Mouse (Mus musculus) embryonic facial prominence, embryonic 11.5 days (tissue): ENCODE results near the gene Rpl11. TPM values are rescaled to one million over a fixed set of nuclear protein-coding genes. Genes with fewer than 3 reads are reported as not detected.
"Not testable (repeated sequence)": the region's sequence is repeated elsewhere in the genome, so short reads cannot be mapped to it uniquely, and the experiment has no call there.

Experiments
- ATAC-seq: fragments of 200-750 bp; cut with Nextera tagmentation; replicated peaks from 2 replicates; pipeline ENCODE4 v1.8.0; 2017; ENCODE audit warnings: low read depth; ENCODE audit not compliant: insufficient number of reproducible peaks, low FRiP score, low TSS enrichment
- DNase-seq: peaks from one replicate; pipeline ENCODE4 v3.0.0-alpha.2; 2015; ENCODE audit warnings: low spot score
- H3K27ac ChIP-seq: fragments of 300-500 bp; sonication (generic); replicated peaks from 2 replicates; pipeline ENCODE4 v1.5.1; 2014; ENCODE audit warnings: mild to moderate bottlenecking, low read depth, low read length, control low read depth
- H3K27me3 ChIP-seq: fragments of 300-500 bp; sonication (generic); 2 replicates; pipeline ENCODE4 v1.6.1; 2014; ENCODE audit warnings: mild to moderate bottlenecking, low read length, moderate library complexity, mixed read lengths; ENCODE audit not compliant: control insufficient read depth, insufficient read depth
- H3K36me3 ChIP-seq: fragments of 300-500 bp; sonication (generic); replicated peaks from 2 replicates; pipeline ENCODE4 v1.6.1; 2014; ENCODE audit warnings: low read depth, mild to moderate bottlenecking, low read length, moderate library complexity, mixed read lengths; ENCODE audit not compliant: control insufficient read depth, insufficient read depth
- H3K4me1 ChIP-seq: fragments of 300-500 bp; sonication (generic); 2 replicates; pipeline ENCODE4 v1.6.1; 2014; ENCODE audit warnings: low read length, mixed read lengths; ENCODE audit not compliant: control insufficient read depth, insufficient read depth
- H3K4me2 ChIP-seq: fragments of 300-500 bp; sonication (generic); 2 replicates; pipeline ENCODE4 v1.6.1; 2014; ENCODE audit warnings: low read depth, mild to moderate bottlenecking, control low read depth, low read length, moderate library complexity
- H3K4me3 ChIP-seq: fragments of 300-500 bp; sonication (generic); 2 replicates; pipeline ENCODE4 v1.5.1; 2014; ENCODE audit warnings: low read depth, low read length, control low read depth
- H3K9ac ChIP-seq: fragments of 300-500 bp; sonication (generic); replicated peaks from 2 replicates; pipeline ENCODE4 v1.6.1; 2014; ENCODE audit warnings: mild to moderate bottlenecking, control low read depth, low read length
- H3K9me3 ChIP-seq: fragments of 300-500 bp; sonication (generic); replicated peaks from 2 replicates; pipeline ENCODE4 v1.6.1; 2016; ENCODE audit warnings: mild to moderate bottlenecking, low read length, inconsistent platforms, mixed read lengths; ENCODE audit not compliant: control insufficient read depth
- WGBS: fragments of 180-500 bp; shearing (Covaris S2); extraction: QIAGEN DNeasy Blood & Tissue Kit; methylation state at CpG from one replicate; pipeline ENCODE4 v1.1.7; 2014; 5-methylcytosine and 5-hydroxymethylcytosine counted together
- polyA plus RNA-seq: library from polyadenylated mRNA; unstranded; fragments of >200 nt; fragmentation: Nextera tagmentation; extraction: Ambion mirVana; gene quantifications from 2 replicates; pipeline ENCODE4 v1.2.1, GENCODE M21; 2014

Gene Rpl11
- polyA plus RNA-seq = 410 and 431 TPM in 2 replicates

DNA sequence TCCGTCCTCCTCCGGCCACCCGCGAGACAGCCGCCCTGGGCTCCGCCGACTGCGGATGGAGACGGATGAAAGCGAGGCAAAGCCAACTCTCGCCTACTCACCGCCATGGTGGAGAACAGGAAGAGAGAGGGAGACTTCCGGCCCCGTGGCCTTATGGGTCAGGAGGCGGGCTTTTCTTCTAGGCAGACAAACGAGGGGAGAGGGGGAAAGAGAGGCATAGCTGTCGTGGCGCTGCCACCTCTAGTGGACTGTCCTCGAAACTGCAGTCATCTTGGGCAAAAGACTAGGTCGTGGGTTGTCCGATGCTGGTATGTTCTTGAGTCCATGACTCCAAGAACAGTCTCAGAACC lies at the start of gene Rpl11:
Gene Rpl11, minus strand, starts transcription at position 182 of the 350 bp plus-strand sequence.
- DNase-seq (peak; percentile 97), ATAC-seq (peak; percentile 96)
- peak within 1 kb of the TSS; percentile 88 for H3K27ac ChIP-seq
- peak within 1 kb of the TSS; percentile 87 for H3K4me2 ChIP-seq
- H3K4me3 ChIP-seq = peak within 1 kb of the TSS; percentile 100
- WGBS = under 1% methylated on average over 21 of the region's 21 CpGs
- H3K4me1 ChIP-seq = peaks cover 6% of the 10 kb centered on the region
- no peaks in the 10 kb centered on the region for H3K9me3 ChIP-seq
- H3K9ac ChIP-seq = peak within 1 kb of the TSS; percentile 99
- H3K27me3 ChIP-seq = no peaks in the 10 kb centered on the region
- H3K36me3 ChIP-seq = peaks cover 14% of the 10 kb centered on the region

GRCm38 (mm10) chr4:136101753-136102152 lies 48.5 kb upstream of the Rpl11 start:
- DNase-seq, H3K27ac ChIP-seq, H3K9ac ChIP-seq, ATAC-seq, H3K4me2 ChIP-seq, H3K4me3 ChIP-seq, H3K36me3 ChIP-seq, H3K4me1 ChIP-seq, H3K27me3 ChIP-seq, H3K9me3 ChIP-seq: not testable (repeated sequence)
- WGBS = 87% methylated on average over 4 of the region's 4 CpGs

- no peak overlapping the region for H3K4me2 ChIP-seq
- H3K4me1 ChIP-seq = peaks cover 5% of the 10 kb centered on the region; the same call in 1 of the 2 replicates
- DNase-seq = no peak
- no peak overlapping the region for H3K27ac ChIP-seq
- 73% methylated on average over 12 of the region's 12 CpGs for WGBS
- H3K36me3 ChIP-seq = no peaks in the 10 kb centered on the region
- no peak for ATAC-seq
- no peaks in the 10 kb centered on the region for H3K27me3 ChIP-seq
- no peaks in the 10 kb centered on the region for H3K9me3 ChIP-seq
- no peak overlapping the region for H3K9ac ChIP-seq
- H3K4me3 ChIP-seq = no peak overlapping the region
These were observed 47.3 kb upstream of the Rpl11 start for GRCm38 (mm10) chr4:136100396-136101070.

- ATAC-seq (no peak), DNase-seq (no peak)
- Histone ChIP-seq H3K27ac (no peak overlapping the region), H3K4me3 (no peak overlapping the region), H3K4me2 (no peak overlapping the region), H3K27me3 (no peaks in the 10 kb centered on the region), H3K36me3 (no peaks in the 10 kb centered on the region), H3K9ac (no peak overlapping the region), H3K9me3 (no peaks in the 10 kb centered on the region), H3K4me1 (no peaks in the 10 kb centered on the region)
- 93% methylated on average over 3 of the region's 3 CpGs for WGBS
These were observed 45.2 kb upstream of the Rpl11 start for GRCm38 (mm10) chr4:136098446-136098845.

DNA sequence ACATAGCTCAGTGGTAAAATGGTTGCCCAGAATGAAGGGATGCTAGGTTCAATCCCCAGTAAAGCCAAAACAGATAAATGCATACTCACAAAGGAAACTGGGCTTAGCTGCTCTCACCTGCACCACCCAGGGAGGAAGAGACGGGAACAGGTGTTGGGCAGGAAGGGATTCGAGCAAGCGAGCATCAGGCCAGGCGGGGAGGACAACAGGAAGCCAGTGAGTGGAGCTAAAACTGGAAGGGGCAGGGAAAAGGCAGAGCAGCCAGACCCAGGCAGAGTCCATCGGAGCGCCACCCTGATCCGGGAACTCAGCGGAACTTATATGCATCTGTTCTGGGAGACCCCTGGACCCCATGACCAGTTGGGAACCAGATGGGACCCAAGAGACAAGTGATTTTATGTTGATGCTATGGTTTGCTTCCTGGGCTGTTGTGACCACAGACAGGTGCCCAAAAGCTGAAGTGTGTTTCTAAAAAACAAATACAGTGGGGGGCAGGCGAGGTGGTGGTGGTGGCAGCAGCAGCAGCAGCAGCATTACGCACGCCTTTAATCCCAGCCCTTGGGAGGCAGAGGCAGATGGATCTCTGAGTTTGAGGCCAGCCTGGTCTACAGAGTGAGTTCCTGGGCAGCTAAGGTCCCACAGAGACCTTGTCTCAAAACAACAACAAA lies 43.4 kb upstream of the Rpl11 start:
- no peaks in the 10 kb centered on the region for H3K36me3 ChIP-seq
- H3K9me3 ChIP-seq = no peaks in the 10 kb centered on the region
- no peak overlapping the region for H3K4me2 ChIP-seq
- H3K27me3 ChIP-seq = no peaks in the 10 kb centered on the region
- no peak overlapping the region for H3K9ac ChIP-seq
- no peaks in the 10 kb centered on the region for H3K4me1 ChIP-seq
- no peak overlapping the region for H3K27ac ChIP-seq
- H3K4me3 ChIP-seq = no peak overlapping the region
- ATAC-seq (no peak), DNase-seq (no peak)
- WGBS = 66% methylated on average over 11 of the region's 11 CpGs

DNA sequence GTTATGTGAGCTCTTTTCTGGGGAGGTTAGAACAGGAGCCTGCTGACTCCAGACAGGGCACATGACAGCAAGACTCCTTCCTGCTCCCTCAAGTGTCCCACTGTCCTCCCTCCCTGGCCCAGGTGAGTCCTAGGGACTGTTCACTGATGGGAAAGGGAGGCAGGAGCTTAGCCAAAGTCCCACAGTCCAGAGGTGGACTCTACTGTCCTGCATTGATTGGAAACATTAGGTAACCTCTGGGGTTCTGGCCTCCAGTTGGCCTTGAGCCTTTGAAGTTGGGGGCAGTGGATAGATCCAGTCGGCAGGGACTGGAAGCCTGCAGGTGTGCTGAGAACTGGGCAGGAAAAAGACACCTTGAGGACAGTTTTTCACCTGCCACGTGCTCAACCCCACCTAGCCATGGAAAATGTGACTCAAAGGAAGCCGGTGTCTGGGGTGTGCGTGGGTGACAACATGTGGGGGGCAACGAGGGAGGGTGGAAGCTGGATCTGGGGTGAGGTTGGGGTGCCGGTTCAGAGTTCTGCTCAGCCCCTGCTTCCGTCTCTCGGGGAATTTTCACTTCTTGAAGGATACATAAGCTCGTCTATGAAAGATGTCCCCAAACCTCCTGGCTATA lies 42.4 kb upstream of the Rpl11 start:
- Histone ChIP-seq H3K27me3 (no peaks in the 10 kb centered on the region), H3K4me1 (no peaks in the 10 kb centered on the region), H3K27ac (no peak overlapping the region), H3K9me3 (no peaks in the 10 kb centered on the region), H3K4me2 (no peak overlapping the region), H3K36me3 (no peaks in the 10 kb centered on the region), H3K4me3 (no peak overlapping the region), H3K9ac (no peak overlapping the region)
- WGBS = 72% methylated on average over 9 of the region's 9 CpGs
- ATAC-seq (no peak), DNase-seq (no peak)

GRCm38 (mm10) chr4:136094519-136095219 lies 41.4 kb upstream of the Rpl11 start:
- Histone ChIP-seq H3K4me3 (no peak overlapping the region), H3K36me3 (no peaks in the 10 kb centered on the region), H3K9me3 (no peaks in the 10 kb centered on the region), H3K27me3 (no peaks in the 10 kb centered on the region), H3K4me1 (no peaks in the 10 kb centered on the region), H3K27ac (no peak overlapping the region), H3K9ac (no peak overlapping the region), H3K4me2 (no peak overlapping the region)
- DNase-seq = no peak
- WGBS = 80% methylated on average over 18 of the region's 18 CpGs
- no peak for ATAC-seq
